Mouse (Mus musculus) gastrocnemius, adult 8-10 months (tissue): Measurements from ENCODE around the gene Olfr315. TPM values are rescaled to one million over a fixed set of nuclear protein-coding genes. Genes with fewer than 3 reads are reported as not detected.
"Not testable (repeated sequence)": the region's sequence is repeated elsewhere in the genome, so short reads cannot be mapped to it uniquely, and the experiment has no call there.

Experiments
- DNase-seq, 2 experiments: peaks; one replicate each; pipeline ENCODE4 v3.0.0; 2022; ENCODE audit warnings: low spot score in 2 of 2
- total RNA-seq, 4 experiments: library from RNA; stranded (reverse); gene quantifications; 2 replicates each; pipeline ENCODE4 v1.2.4; 2022

Gene Olfr315
- total RNA-seq, 4 experiments from 2014 or later = not detected

DNA sequence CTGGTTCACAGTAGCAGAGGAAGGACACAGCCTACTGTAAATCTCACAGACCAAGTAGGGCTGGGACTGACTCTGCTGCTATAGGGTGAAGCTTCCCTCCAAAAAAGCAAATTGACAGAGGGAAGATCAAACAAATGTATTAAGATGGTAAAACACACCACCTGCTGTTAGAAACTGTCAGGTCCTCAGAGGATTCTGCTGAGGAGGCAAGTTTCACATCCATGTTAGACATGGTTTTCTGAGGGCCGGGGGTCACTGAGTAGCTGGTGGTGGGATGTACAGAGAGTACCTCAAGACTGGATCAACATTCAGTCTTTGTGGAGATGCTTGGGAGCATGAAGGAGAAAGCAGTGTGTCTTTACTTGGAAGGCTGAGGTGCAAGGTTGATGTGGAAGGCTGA, 42.7 kb downstream of the Olfr315 start:
- DNase-seq = no peak

DNA sequence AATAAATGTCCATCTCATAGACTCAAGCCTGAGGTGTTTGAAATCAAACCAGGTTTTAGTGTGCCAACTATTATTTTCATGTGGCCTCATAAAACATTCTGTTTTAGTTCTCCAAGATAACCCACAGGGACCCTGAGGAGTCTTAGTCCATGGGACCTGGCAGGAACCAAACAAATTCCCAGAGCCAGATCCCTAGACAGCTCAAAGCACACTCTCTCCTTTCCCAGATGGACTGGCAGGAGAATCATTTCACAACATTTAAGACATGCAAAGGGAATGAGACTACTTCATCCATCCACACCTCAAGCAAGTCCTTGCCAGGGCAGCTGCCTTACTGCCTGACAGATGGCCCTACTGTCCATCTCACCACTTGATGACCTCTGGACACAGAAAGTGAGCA, 55.9 kb downstream of the Olfr315 start, which contains the start of gene Olfr312:
Gene Olfr312 (plus strand): TSS at position 301 of the 400 bp plus-strand sequence.
- not testable (repeated sequence) for DNase-seq

DNA sequence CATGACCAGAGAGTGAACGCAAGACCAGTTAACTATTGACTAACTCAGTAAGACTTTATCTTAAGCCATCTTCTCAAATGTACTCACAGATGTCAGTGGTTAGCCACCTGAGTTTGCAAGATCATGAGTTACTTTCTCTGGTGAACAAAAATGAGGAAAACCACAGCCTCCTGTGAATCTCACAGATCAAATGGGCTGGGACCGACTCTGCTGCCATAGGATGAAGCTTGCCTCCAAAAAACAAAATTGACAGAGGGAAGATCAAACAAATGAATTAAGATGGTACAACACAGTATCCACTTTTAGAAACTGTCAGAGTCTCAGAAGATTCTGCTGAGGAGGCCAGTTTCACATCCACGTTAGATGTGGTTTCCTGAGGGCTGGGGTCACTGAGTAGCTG, 56.8 kb downstream of the Olfr315 start:
- DNase-seq = no peak

Other genes starting within 250 kb of the Olfr315 start
- gene Olfr330, start 238.4 kb upstream of the Olfr315 start, total RNA-seq = not detected
- not detected for gene Olfr329-ps, start 226.8 kb upstream of the Olfr315 start, total RNA-seq
- not detected for gene Olfr328, start 217.6 kb upstream of the Olfr315 start, total RNA-seq
- not detected for gene Olfr224, start 202.6 kb upstream of the Olfr315 start, total RNA-seq
- not detected for gene Olfr325, start 195.5 kb upstream of the Olfr315 start, total RNA-seq
- gene Olfr324, start 178.1 kb upstream of the Olfr315 start, total RNA-seq = not detected
- not detected for gene 2210407C18Rik, start 157.1 kb upstream of the Olfr315 start, total RNA-seq
- gene Olfr323, start 142.7 kb upstream of the Olfr315 start, total RNA-seq = not detected
- gene Trim58, start 132.7 kb upstream of the Olfr315 start, total RNA-seq = not detected
- not detected for gene Olfr322, start 114.4 kb upstream of the Olfr315 start, total RNA-seq
- not detected for gene Olfr320, start 92.1 kb upstream of the Olfr315 start, total RNA-seq
- gene Olfr319, start 74.0 kb upstream of the Olfr315 start, total RNA-seq = not detected
- not detected for gene Olfr318, start 49.2 kb upstream of the Olfr315 start, total RNA-seq
- gene Olfr317, start 34.0 kb upstream of the Olfr315 start, total RNA-seq = not detected
- not detected for gene Olfr316, start 20.5 kb upstream of the Olfr315 start, total RNA-seq
- not detected for gene Olfr314, start 9.8 kb downstream of the Olfr315 start, total RNA-seq
- not detected for gene Fam183b, start 28.8 kb downstream of the Olfr315 start, total RNA-seq
- gene Olfr313, start 41.8 kb downstream of the Olfr315 start, total RNA-seq = not detected
- gene Olfr312, start 56.0 kb downstream of the Olfr315 start, total RNA-seq = not detected
- gene Olfr311, start 66.1 kb downstream of the Olfr315 start, total RNA-seq = not detected
- gene Gm12258, start 74.0 kb downstream of the Olfr315 start, total RNA-seq = under 1 TPM; 0.22 to 0.54 (median 0.36) TPM
- 1 to 10 TPM; 1.2 to 2.5 (median 1.6) TPM for gene 2810021J22Rik, start 94.0 kb downstream of the Olfr315 start, total RNA-seq
- 1 to 10 TPM; 2.6 to 4.8 (median 4.1) TPM for gene Zfp39, start 131.0 kb downstream of the Olfr315 start, total RNA-seq
- not detected for gene Btnl10, start 144.7 kb downstream of the Olfr315 start, total RNA-seq
- 100 to 1,000 TPM in 2 of 4 experiments, 10 to 100 TPM in 2; 97.5 to 116 (median 100) TPM for gene Rnf187, start 165.7 kb downstream of the Olfr315 start, total RNA-seq
- 1 to 10 TPM in 1 of 4 experiments, under 1 TPM in 1, not detected in 2; 0.52 to 1.2 TPM for gene Hist3h2ba, start 175.7 kb downstream of the Olfr315 start, total RNA-seq
- 10 to 100 TPM in 3 of 4 experiments, 1 to 10 TPM in 1; 8.9 to 14.8 (median 11.5) TPM for gene Hist3h2a, start 181.5 kb downstream of the Olfr315 start, total RNA-seq
- under 1 TPM; 0.08 to 0.31 (median 0.20) TPM for gene Trim17, start 181.5 kb downstream of the Olfr315 start, total RNA-seq
- gene Trim11, start 204.9 kb downstream of the Olfr315 start, total RNA-seq = 1 to 10 TPM; 4.8 to 8.5 (median 7.4) TPM